Mouse (Mus musculus) CH12.LX (cell line): Measurements from ENCODE around the gene Nupr1. TPM values are rescaled to one million over a fixed set of nuclear protein-coding genes. Genes with fewer than 3 reads are reported as not detected.

Experiments
- DNase-seq: peaks from one replicate; pipeline ENCODE4 v3.0.0-alpha.2; 2013; ENCODE audit errors: extremely low read depth
- H3K27ac ChIP-seq: 2 replicates; pipeline ENCODE4 v1.5.1; 2012; ENCODE audit warnings: low read depth, mild to moderate bottlenecking, control low read depth, moderate library complexity; ENCODE audit not compliant: insufficient read depth
- H3K27me3 ChIP-seq: replicated peaks from 2 replicates; pipeline ENCODE3; 2012; ENCODE audit warnings: inconsistent platforms
- H3K36me3 ChIP-seq, 2 experiments: replicated peaks in 1 of 2; 2 replicates each; pipeline versions ENCODE3 to v1.6.1; 2012; ENCODE audit warnings: inconsistent platforms in 1 of 2, low read length in 1 of 2, mild to moderate bottlenecking in 1 of 2, mixed read lengths in 1 of 2, moderate library complexity in 1 of 2; ENCODE audit not compliant: control insufficient read depth in 1 of 2, insufficient read depth in 1 of 2
- H3K4me1 ChIP-seq, 2 experiments: 2 replicates each; pipeline ENCODE4 v1.6.1; 2012; ENCODE audit warnings: inconsistent platforms in 1 of 2, moderate library complexity in 1 of 2; ENCODE audit not compliant: insufficient read depth in 2 of 2, control insufficient read depth in 1 of 2
- H3K4me2 ChIP-seq: 2 replicates; pipeline ENCODE4 v1.6.1; 2012; ENCODE audit warnings: low read depth, mild to moderate bottlenecking, control low read depth; ENCODE audit not compliant: poor library complexity, insufficient read depth, severe bottlenecking
- H3K4me3 ChIP-seq, 3 experiments: fragments of 150-350 bp in 1 of 3; sonication (generic) in 1 of 3; replicated peaks in 1 of 3; 2 replicates each; pipeline versions ENCODE3 to v1.5.1; 2011 to 2012; ENCODE audit warnings: low read depth in 2 of 3, low read length in 2 of 3, mild to moderate bottlenecking in 2 of 3, moderate library complexity in 2 of 3, control low read depth in 1 of 3, improper control_type of control experiment in 1 of 3, inconsistent platforms in 1 of 3, mixed read lengths in 1 of 3; ENCODE audit not compliant: poor library complexity in 1 of 3
- H3K79me2 ChIP-seq: replicated peaks from 2 replicates; pipeline ENCODE4 v1.6.1; 2012; ENCODE audit warnings: mild to moderate bottlenecking, moderate library complexity; ENCODE audit not compliant: control insufficient read depth, poor library complexity, insufficient read depth, severe bottlenecking; ENCODE audit errors: extremely low read depth
- H3K9ac ChIP-seq: 2 replicates; pipeline ENCODE4 v1.6.1; 2012; ENCODE audit warnings: low read depth, mild to moderate bottlenecking, control low read depth, moderate library complexity; ENCODE audit not compliant: insufficient read depth
- H3K9me3 ChIP-seq: replicated peaks from 2 replicates; pipeline ENCODE3; 2012; ENCODE audit warnings: low read length, inconsistent platforms, mixed read lengths
- BHLHE40 ChIP-seq: IDR thresholded peaks from 2 replicates; pipeline ENCODE4 v1.6.1; 2011; ENCODE audit warnings: mild to moderate bottlenecking, low read depth, low read length, improper control_type of control experiment
- CHD1 ChIP-seq: IDR thresholded peaks from 2 replicates; pipeline ENCODE4 v1.6.1; 2012; ENCODE audit warnings: low read depth, low read length, improper control_type of control experiment, inconsistent platforms
- CHD2 ChIP-seq: IDR thresholded peaks from 2 replicates; pipeline ENCODE4 v1.6.1; 2011; ENCODE audit warnings: low read length, improper control_type of control experiment
- CTCF ChIP-seq, 2 experiments: IDR thresholded peaks in 1 of 2; conservative IDR thresholded peaks in 1 of 2; 2 replicates each; pipeline ENCODE4 v1.5.1; 2011 to 2012; ENCODE audit warnings: low read depth in 2 of 2, low read length in 2 of 2, improper control_type of control experiment in 1 of 2, inconsistent platforms in 1 of 2, mild to moderate bottlenecking in 1 of 2, moderate library complexity in 1 of 2
- E2F4 ChIP-seq: IDR thresholded peaks from 2 replicates; pipeline ENCODE4 v1.6.1; 2011; ENCODE audit warnings: low read depth, low read length, improper control_type of control experiment; ENCODE audit not compliant: insufficient replicate concordance
- ELF1 ChIP-seq: IDR thresholded peaks from 2 replicates; pipeline ENCODE4 v1.6.1; 2014; ENCODE audit warnings: low read depth, mild to moderate bottlenecking, inconsistent platforms, low read length, improper control_type of control experiment
- ETS1 ChIP-seq: conservative IDR thresholded peaks from 2 replicates; pipeline ENCODE4 v1.6.1; 2012; ENCODE audit warnings: low read depth, mild to moderate bottlenecking, inconsistent platforms, low read length, improper control_type of control experiment, moderate library complexity
- IRF4 ChIP-seq: IDR thresholded peaks from 2 replicates; pipeline ENCODE4 v1.6.1; 2014; ENCODE audit warnings: low read depth, mild to moderate bottlenecking, inconsistent platforms, low read length, improper control_type of control experiment
- JUN ChIP-seq: IDR thresholded peaks from 2 replicates; pipeline ENCODE4 v1.6.1; 2011; ENCODE audit warnings: low read depth, mild to moderate bottlenecking, low read length, improper control_type of control experiment, moderate library complexity; ENCODE audit not compliant: insufficient read depth
- MAX ChIP-seq: IDR thresholded peaks from 2 replicates; pipeline ENCODE4 v1.6.1; 2011; ENCODE audit warnings: low read length, improper control_type of control experiment
- MAZ ChIP-seq: IDR thresholded peaks from 2 replicates; pipeline ENCODE4 v1.6.1; 2012; ENCODE audit warnings: low read depth, mild to moderate bottlenecking, inconsistent platforms, low read length, improper control_type of control experiment, moderate library complexity
- MEF2A ChIP-seq: IDR thresholded peaks from 2 replicates; pipeline ENCODE4 v1.6.1; 2014; ENCODE audit warnings: low read depth, mild to moderate bottlenecking, inconsistent platforms, low read length, improper control_type of control experiment, borderline replicate concordance
- PAX5 ChIP-seq: IDR thresholded peaks from 2 replicates; pipeline ENCODE4 v1.6.1; 2012; ENCODE audit warnings: low read length, inconsistent platforms, mixed read lengths
- POLR2A ChIP-seq: IDR thresholded peaks from 2 replicates; pipeline ENCODE4 v1.6.1; 2011; ENCODE audit warnings: low read depth, mild to moderate bottlenecking, improper control_type of control experiment, low read length
- RAD21 ChIP-seq: IDR thresholded peaks from 2 replicates; pipeline ENCODE4 v1.6.1; 2011; ENCODE audit warnings: low read depth, mild to moderate bottlenecking, low read length, improper control_type of control experiment, moderate library complexity
- SMC3 ChIP-seq: IDR thresholded peaks from 2 replicates; pipeline ENCODE4 v1.6.1; 2011; ENCODE audit warnings: low read depth, low read length, improper control_type of control experiment
- UBTF ChIP-seq: IDR thresholded peaks from 2 replicates; pipeline ENCODE4 v1.6.1; 2012; ENCODE audit warnings: low read depth, mild to moderate bottlenecking, inconsistent platforms, low read length, improper control_type of control experiment, moderate library complexity
- ZKSCAN1 ChIP-seq: IDR thresholded peaks from 2 replicates; pipeline ENCODE4 v1.6.1; 2012; ENCODE audit warnings: low read depth, inconsistent platforms, low read length, improper control_type of control experiment, borderline replicate concordance
- ZMIZ1 ChIP-seq: IDR thresholded peaks from 2 replicates; pipeline ENCODE4 v1.6.1; 2012; ENCODE audit warnings: low read depth, mild to moderate bottlenecking, inconsistent platforms, low read length, improper control_type of control experiment
- ZNF384 ChIP-seq: IDR thresholded peaks from 2 replicates; pipeline ENCODE4 v1.6.1; 2012; ENCODE audit warnings: low read depth, low read length, improper control_type of control experiment, inconsistent platforms
- dilution Hi-C: fragments of 300-500 bp; cut with MboI; formaldehyde crosslinking; loops from 2 replicates; pipeline ENCODE4 v1.14.3; 2020; ENCODE audit warnings: low sequenced_read_pairs; ENCODE audit not compliant: extremely low pct_unique_long_range_greater_than_20kb, extremely low pct_ligation_motif_present
- in situ Hi-C: fragments of 300-500 bp; cut with MboI; formaldehyde crosslinking; loops from 3 replicates; pipeline ENCODE4 v1.14.3; 2019; ENCODE audit warnings: low sequenced_read_pairs, low pct_ligation_motif_present, low pct_unique_long_range_greater_than_20kb, mixed read lengths
- polyA plus RNA-seq: library from polyadenylated mRNA; unstranded; fragments of >175 nt; gene quantifications from 2 replicates; pipeline ENCODE4 v1.2.1, GENCODE M21; 2012; ENCODE audit warnings: low read depth; ENCODE audit not compliant: insufficient read length
- total RNA-seq, 2 experiments: library from RNA; depleted of rRNA; stranded (reverse); fragments of 300-350 nt in 1 of 2; fragments of >200 nt in 1 of 2; gene quantifications; 2 replicates each; pipeline ENCODE4 v1.2.3; 2012 to 2014

Gene Nupr1
- total and polyA plus RNA-seq, 3 experiments = 6.4 to 13.9 (median 13.5) TPM

DNA sequence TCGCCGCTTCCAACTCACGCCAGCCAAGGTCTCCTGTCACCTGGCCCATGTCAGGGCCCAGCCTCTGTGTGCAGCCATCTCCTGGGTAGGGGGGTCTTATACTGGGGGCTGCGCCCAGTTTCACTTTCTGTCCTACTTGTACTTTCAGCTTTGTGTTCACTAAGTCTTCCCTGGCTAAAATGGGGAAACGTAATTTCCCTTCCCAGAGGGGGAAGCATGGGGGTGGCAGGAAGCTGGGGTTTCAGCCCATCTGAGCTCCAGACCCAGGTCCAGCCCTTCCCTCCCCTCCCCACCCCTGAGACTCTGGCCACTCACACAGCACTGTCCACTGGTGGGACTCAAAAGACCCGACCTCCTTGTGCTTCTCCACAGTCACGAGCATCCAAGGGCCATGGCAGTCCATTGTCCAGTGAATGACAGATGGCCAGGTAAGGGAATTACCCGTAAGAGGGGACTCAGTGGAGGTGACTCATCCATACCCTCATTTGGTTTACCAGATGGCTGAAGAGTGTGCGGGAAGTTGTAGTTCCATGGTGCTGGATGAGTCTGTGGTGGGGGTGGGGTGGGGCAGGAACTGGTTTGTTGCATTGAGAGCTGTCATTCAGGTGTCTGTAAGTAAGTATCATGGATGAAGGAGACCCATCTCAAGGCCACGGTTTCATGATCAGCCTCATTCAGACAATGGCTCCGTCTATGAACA lies 35.6 kb downstream of the Nupr1 start, which contains the start of gene Il27:
TSS of gene Il27 (minus strand) at position 80 of the 700 bp plus-strand sequence.
- dilution Hi-C loops = no loop called here
- no peaks in the 10 kb centered on the region for H3K79me2 ChIP-seq
- H3K36me3 ChIP-seq = no peaks in the 10 kb centered on the region
- peak; percentile 55 for DNase-seq
- in situ Hi-C loops = no loop called here
- peaks cover 29 to 34% of the 10 kb centered on the region in 2 experiments for H3K4me1 ChIP-seq
- H3K4me2 ChIP-seq = peak within 1 kb of the TSS; percentile 41
- H3K4me3 ChIP-seq = no peak within 1 kb of the TSS
- peaks cover 5% of the 10 kb centered on the region for H3K27me3 ChIP-seq
- TF ChIP-seq ZMIZ1 (no peak), ZKSCAN1 (no peak), CHD1 (no peak), BHLHE40 (peak; percentile 70), MAZ (no peak), E2F4 (no peak), CHD2 (peak; percentile 59), PAX5 (no peak), CTCF (conservative IDR thresholded peaks at IDR 0.05 in 1 of 2, IDR thresholded peaks at IDR 0.05 in 1 of 2; ENCODE audit: low read depth in 2 of 2, low read length in 2 of 2) (no peak), MEF2A (no peak), ETS1 (peak; percentile 59), JUN (no peak), IRF4 (peak; percentile 22; the same call in 1 of the 2 replicates), MAX (no peak), ELF1 (no peak), POLR2A (no peak)
- H3K9me3 ChIP-seq = no peaks in the 10 kb centered on the region
- H3K27ac ChIP-seq = no peak within 1 kb of the TSS
- H3K9ac ChIP-seq = no peak within 1 kb of the TSS

DNA sequence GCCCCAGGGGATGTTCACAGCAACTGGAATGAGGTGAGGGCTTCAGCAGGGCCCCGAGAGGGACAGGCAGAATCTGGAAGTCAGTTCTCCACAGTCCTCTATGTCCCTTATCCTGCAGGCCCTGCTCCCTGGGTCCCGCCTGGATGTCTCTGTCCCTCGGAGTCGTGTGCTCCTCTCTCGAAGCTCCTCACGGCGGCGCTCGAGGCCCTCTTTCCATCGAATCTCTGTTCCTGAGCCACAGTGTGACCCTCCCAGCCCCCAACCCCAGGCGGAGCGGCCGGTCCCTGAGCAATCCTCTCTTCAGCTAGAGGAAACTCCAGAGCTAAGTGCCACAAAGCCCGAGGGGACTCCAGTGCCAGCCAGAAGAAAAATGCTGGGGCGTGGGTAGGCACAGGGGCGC lies 42.9 kb downstream of the Nupr1 start:
- dilution Hi-C loops = no loop called here
- TF ChIP-seq RAD21 = peak; percentile 14
- TF ChIP-seq ZNF384 = no peak
- 0 out of 2 replicates have a peak, but pooled peaks have one; percentile 9 for TF ChIP-seq SMC3
- no peak for TF ChIP-seq UBTF
- H3K4me2 ChIP-seq = no peak overlapping the region
- H3K27ac ChIP-seq = no peak overlapping the region
- H3K4me3 ChIP-seq = no peak overlapping the region
- no peak for DNase-seq
- peaks cover 2% of the 10 kb centered on the region for H3K27me3 ChIP-seq
- H3K9ac ChIP-seq = no peak overlapping the region
- in situ Hi-C loops = no loop called here
- H3K36me3 ChIP-seq = peaks cover 0 to 14% of the 10 kb centered on the region in 2 experiments
- H3K9me3 ChIP-seq = no peaks in the 10 kb centered on the region
- no peaks in the 10 kb centered on the region for H3K79me2 ChIP-seq
- H3K4me1 ChIP-seq = peaks cover 9 to 29% of the 10 kb centered on the region in 2 experiments; a peak in 3 of 4 replicates
